Mouse (Mus musculus): ENCODE results near the gene Irak3.

DNA sequence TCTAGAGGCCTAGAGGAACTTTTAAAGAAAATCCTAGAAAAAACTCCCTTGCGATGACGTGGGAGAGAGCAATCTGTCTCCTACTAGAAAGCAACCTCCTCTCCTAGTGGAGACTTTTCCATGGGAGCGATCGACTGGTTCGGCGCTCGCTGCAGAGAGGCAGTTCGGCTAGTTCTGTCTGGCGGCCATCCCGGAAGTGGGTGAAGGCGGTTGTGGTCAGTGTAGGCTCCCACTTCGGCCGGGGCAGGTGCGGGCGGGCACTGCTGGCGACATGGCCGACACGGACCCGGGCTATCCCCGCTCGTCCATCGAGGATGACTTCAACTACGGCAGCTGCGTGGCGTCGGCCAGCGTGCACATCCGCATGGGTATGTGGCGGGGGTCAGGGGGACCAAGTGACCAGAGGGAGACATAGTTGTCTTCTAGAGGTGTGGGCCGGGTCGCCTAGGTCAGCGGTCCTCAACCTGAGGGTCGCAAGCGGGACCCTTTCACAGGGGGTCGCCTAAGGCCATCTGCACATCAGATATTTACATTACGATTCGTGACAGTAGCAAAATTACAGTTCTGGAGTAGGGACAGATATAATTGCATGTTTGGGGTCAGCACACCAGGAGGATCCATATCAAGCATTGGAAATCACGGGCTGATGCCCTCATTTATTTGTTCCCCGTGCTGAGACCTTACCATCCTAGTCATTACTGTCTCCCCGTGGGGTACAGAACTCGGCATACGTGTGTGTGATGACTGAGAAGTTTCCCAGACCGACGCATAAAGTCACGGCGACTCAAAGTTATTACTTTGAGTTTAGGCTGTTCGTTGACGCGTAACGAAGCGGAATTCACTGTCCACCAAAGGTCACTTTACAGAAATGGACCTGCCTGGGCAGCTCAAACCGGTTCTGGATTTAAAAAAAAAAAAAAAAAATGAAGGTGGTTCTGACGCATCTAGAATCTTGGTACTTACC is 6.9 kb upstream of the Irak3 start:
- TF ChIP-seq CTCF (IDR thresholded peaks at IDR 0.05; ENCODE audit: low read depth): peak; percentile 28; the same call in 1 of the 2 replicates
- no peak for TF ChIP-seq EP300 (IDR thresholded peaks at IDR 0.05; ENCODE audit: low read depth)
